Mouse (Mus musculus): ENCODE data around the gene Ceacam20. TPM values are rescaled to one million over a fixed set of nuclear protein-coding genes. Genes with fewer than 3 reads are reported as not detected.
A peak's percentile ranks its signal among the peaks of the same experiment; 100 is the strongest.

Gene Ceacam20
- polyA plus RNA-seq, 1 experiment from 2014 or later: not detected

DNA sequence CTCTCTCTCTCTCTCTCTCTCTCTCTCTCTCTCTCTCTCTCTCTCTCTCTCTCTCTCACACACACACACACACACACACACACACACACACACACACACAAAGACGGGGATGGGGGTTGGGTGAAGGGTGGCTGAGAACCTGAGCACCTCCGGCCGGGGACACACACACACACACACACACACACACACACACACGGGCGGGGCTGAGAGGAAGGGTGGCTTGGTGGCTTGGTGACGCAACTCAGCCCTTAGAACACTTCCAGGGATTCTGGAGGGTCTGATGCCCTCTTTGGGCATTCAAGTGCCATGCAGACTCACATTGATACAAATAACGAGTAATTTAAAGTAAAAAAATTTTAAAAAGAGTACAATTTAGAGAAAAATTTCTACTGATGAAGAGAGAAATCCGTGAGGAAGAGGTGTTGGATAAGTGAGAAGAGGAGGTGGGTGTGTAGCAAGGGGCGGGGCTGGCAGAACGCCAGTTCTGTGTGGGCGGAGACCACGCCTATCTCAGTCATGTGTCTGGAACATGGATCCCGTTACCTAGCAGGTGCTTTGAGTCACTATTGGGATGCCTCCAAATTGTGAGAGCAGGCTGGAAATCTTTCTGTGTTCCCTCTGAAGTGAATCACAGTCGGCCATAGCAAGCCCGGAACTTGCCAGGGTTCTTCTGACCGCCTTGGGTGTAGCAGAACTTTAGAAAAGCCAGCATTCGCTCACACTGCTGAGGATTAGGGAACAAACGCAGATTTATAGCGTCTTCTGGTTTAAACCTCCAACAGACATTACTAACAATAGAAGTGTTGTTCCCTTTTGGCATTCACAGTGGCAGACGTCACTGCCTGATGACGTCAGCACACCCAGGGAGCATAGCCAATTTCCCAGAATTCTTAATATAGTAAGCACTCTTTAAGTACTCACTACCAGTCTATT is 32.1 kb upstream of the Ceacam20 start:
- Histone ChIP-seq H3K27ac (peak overlapping the region; percentile 24; the same call in 1 of the 2 replicates), H3K4me1 (peaks cover 11% of the 10 kb centered on the region), H3K27me3 (peaks cover 12% of the 10 kb centered on the region), H3K9ac (no peak overlapping the region), H3K36me3 (no peaks in the 10 kb centered on the region), H3K9me3 (replicated peaks) (no peaks in the 10 kb centered on the region), H3K4me3 (replicated peaks) (peak overlapping the region; percentile 18; the same call in 1 of the 2 replicates), H3K4me2 (peak overlapping the region; percentile 49)
- 19% methylated on average over 21 of the region's 21 CpGs for WGBS
- ATAC-seq (replicated peaks; ENCODE audit: low FRiP score): peak; percentile 75

DNA sequence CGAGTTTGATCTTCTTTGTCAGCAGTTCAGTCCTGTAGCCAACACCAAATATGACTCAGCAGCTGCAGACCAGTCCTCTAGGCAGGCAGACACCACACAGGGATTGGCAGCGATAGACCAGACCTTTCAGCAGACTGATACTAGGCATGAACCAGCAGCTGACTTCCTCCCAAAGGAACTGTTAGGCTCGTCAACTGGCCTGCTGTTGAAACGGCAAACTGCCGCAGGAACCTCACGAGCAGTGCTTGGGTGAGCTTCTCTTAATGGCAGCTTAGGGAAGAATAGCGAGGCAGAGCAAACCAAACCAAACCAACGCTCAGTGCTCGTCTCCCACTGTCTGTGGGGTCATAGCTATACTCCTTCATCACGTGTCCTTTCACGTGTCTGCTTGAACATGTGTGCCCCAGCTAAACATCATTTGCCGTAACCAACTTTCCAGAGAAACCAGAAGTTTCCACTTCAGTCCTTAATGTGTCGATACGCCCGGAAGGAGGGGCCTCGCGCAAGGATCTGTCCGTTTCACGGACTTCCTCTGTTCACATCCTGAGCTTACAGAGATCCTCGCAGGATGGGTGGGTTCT is 30.0 kb upstream of the Ceacam20 start:
- no peak overlapping the region for H3K27ac ChIP-seq
- no peak for ATAC-seq (replicated peaks; ENCODE audit: low FRiP score)

DNA sequence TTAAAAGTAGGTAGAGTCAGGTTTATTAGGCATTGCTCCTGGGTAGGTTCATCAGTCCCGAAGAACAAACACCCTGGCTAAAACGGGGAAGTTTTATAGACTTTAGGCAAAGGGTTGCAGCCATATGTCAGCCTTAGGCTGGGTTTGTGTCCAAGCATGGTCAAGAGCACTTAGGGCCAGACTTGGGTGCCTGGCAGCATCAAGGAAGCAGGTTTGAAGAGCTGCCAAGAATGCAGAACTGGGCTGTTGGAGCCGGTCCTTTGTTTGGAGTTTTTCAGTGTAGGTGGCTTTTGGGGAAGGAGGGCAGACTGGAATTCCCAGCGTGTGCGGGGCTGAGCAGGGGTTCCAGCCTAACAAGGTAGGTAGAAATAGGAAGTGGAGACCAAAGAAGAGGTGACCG is 29.3 kb upstream of the Ceacam20 start:
- Histone ChIP-seq H3K4me2 (no peak overlapping the region), H3K27ac (no peak overlapping the region), H3K4me3 (replicated peaks) (no peak overlapping the region), H3K36me3 (no peaks in the 10 kb centered on the region), H3K27me3 (peaks cover 12% of the 10 kb centered on the region), H3K4me1 (peaks cover 16% of the 10 kb centered on the region), H3K9ac (no peak overlapping the region), H3K9me3 (replicated peaks) (no peaks in the 10 kb centered on the region)
- no peak for ATAC-seq (replicated peaks; ENCODE audit: low FRiP score)
- 65% methylated on average over 6 of the region's 6 CpGs for WGBS

More for the DNA sequence above, 30.0 kb upstream of the Ceacam20 start:
- Histone ChIP-seq H3K9ac (no peak overlapping the region), H3K9me3 (replicated peaks) (no peaks in the 10 kb centered on the region), H3K4me1 (peaks cover 16% of the 10 kb centered on the region), H3K36me3 (no peaks in the 10 kb centered on the region), H3K27me3 (peaks cover 12% of the 10 kb centered on the region), H3K4me3 (replicated peaks) (no peak overlapping the region), H3K4me2 (no peak overlapping the region)
- WGBS: 67% methylated on average over 20 of the region's 20 CpGs

DNA sequence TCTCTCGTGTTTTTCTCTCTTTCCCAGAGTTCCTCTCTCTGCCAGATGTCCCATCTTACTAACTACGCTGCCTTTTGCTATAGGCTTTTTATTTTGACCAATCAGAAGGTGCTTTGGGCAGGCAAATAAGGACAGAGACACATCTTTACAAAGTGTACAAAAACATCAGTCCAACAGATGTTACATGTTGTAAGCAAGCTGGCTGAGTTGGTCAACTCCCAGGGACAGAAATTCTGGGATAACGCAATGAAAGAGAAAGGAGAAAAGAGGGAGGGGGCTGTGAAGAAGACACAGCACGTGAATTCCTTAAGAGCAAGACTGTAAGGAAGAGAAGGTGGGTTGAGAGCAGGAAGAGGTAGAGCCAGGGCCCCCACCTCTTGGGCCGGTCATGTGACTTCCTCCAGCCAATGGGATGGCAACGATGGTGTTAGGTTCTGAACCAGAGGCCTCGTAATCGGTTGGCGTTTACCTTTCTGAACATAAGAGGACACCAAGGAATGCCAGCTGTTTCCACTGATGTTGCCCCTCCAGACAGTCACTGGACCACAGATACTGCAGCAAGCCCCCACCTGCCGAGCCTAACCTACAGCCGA is 27.9 kb upstream of the Ceacam20 start:
- H3K4me1 ChIP-seq: peaks cover 12% of the 10 kb centered on the region
- H3K36me3 ChIP-seq: no peaks in the 10 kb centered on the region
- H3K27me3 ChIP-seq: 0 out of 2 replicates have a peak, but pooled peaks cover 3% of the 10 kb centered on the region
- ATAC-seq (replicated peaks; ENCODE audit: low FRiP score): no peak
- no peaks in the 10 kb centered on the region for H3K9me3 ChIP-seq (replicated peaks)
- H3K27ac ChIP-seq: no peak overlapping the region
- H3K4me2 ChIP-seq: no peak overlapping the region
- WGBS: 83% methylated on average over 11 of the region's 11 CpGs
- H3K9ac ChIP-seq: no peak overlapping the region
- no peak overlapping the region for H3K4me3 ChIP-seq (replicated peaks)

DNA sequence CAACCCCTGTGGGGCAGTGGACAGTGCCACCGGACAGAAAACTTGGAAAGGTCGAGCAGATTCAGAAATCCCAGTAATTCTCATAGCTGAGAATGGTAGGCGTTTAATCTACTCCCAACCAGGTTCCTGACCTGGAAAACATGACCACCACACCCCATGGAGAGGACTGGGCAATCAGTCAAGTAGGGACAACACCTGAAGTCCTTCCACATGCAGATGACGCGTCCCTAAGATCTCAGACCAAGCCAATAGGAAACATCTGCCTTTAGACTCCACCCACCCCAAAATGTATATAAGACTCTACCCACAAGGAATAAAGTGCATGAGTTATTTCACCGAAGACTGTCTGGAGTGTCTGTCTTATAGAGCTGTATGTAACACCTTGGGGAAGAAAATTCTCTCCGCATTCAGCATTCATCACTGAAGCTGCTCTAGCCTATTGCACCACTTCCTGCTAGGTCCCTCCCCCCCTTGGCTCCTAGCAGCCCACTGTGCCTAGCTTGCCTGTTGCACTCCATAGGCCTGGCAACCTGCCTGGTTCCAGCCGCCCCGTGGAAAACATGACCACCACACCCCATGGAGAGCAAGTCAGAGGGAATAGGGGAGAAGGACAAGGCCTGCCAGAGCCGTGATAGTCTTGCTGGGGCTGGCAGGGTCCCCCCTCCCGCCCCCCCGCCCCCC is 25.5 kb upstream of the Ceacam20 start:
- Histone ChIP-seq H3K27me3 (no peaks in the 10 kb centered on the region), H3K4me1 (0 out of 2 replicates have a peak, but pooled peaks cover 4% of the 10 kb centered on the region), H3K4me2 (no peak overlapping the region), H3K9me3 (replicated peaks) (no peaks in the 10 kb centered on the region), H3K36me3 (no peaks in the 10 kb centered on the region), H3K4me3 (replicated peaks) (no peak overlapping the region), H3K9ac (no peak overlapping the region), H3K27ac (no peak overlapping the region)
- ATAC-seq (replicated peaks; ENCODE audit: low FRiP score): peak; percentile 69
- WGBS: 61% methylated on average over 10 of the region's 12 CpGs

DNA sequence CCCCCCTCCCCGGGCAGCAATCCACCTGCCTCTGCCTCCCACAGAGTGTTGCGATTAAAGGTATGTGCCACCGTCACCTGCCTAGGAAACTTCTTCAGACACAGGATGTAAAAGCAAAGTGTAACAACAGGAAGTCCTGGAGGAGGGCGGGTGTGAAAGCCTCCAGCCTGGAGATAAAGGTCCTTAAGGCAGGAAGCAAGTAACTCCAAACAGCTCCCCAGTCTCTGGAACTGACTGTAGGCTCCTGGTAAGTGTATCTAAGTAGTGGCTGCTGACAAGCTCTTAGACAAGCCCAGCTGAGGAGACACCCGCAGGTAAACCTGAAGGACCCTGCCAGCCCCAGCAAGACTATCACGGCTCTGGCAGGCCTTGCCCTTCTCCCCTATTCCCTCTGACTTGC is 25.0 kb upstream of the Ceacam20 start:
- WGBS: 16% methylated on average over 5 of the region's 6 CpGs
- H3K27ac ChIP-seq: peak overlapping the region; percentile 22; the same call in 1 of the 2 replicates
- no peaks in the 10 kb centered on the region for H3K9me3 ChIP-seq (replicated peaks)
- H3K36me3 ChIP-seq: no peaks in the 10 kb centered on the region
- no peaks in the 10 kb centered on the region for H3K27me3 ChIP-seq
- H3K4me1 ChIP-seq: 0 out of 2 replicates have a peak, but pooled peaks cover 4% of the 10 kb centered on the region
- H3K4me3 ChIP-seq (replicated peaks): no peak overlapping the region
- no peak overlapping the region for H3K4me2 ChIP-seq
- H3K9ac ChIP-seq: no peak overlapping the region
- no peak for ATAC-seq (replicated peaks; ENCODE audit: low FRiP score)

DNA sequence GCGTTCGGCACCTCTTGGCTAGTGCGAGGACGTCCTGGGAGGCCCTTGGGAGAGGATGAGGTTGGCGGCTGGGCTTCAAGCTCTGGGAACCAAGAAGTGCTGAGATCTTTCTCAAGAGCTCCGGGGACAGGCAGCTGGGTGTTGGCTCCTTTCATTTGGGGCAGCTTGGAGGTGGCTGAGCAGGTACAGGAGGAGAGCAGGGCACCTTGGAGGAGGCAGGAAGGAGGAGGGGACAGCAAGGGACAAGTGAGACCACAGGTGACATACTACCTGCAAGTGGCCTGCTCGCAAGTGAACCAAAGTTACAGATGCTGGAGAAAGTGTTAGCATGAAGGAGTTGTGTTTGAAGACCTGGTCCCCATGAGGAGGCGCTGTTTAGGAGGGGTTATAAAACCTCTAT is 20.5 kb upstream of the Ceacam20 start:
- Histone ChIP-seq H3K9ac (no peak overlapping the region), H3K4me1 (0 out of 2 replicates have a peak, but pooled peaks cover 3% of the 10 kb centered on the region), H3K4me3 (replicated peaks) (no peak overlapping the region), H3K27ac (no peak overlapping the region), H3K9me3 (replicated peaks) (no peaks in the 10 kb centered on the region), H3K4me2 (no peak overlapping the region), H3K36me3 (no peaks in the 10 kb centered on the region), H3K27me3 (no peaks in the 10 kb centered on the region)
- ATAC-seq (replicated peaks; ENCODE audit: low FRiP score): no peak
- WGBS: 90% methylated on average over 8 of the region's 8 CpGs

DNA sequence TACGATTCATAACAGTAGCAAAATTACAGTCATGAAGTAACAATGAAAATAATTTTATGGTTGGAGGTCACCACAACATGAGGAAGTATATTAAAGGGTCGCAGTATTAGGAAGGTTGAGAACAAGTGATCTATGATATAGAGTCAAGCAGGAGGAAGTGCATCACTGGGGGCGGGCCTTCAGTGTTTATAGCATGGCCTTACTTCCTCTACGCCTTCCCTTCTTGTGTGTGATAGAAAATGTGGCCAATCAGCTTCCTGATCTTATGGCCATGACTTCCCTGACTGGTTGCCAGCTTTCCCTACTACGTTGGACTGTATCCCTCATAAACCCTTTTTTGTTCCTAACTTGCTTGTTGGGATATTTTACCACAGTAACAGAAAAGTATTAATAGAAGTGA is 20.0 kb upstream of the Ceacam20 start:
- Histone ChIP-seq H3K9me3 (replicated peaks) (no peaks in the 10 kb centered on the region), H3K4me2 (no peak overlapping the region), H3K36me3 (no peaks in the 10 kb centered on the region), H3K27me3 (no peaks in the 10 kb centered on the region), H3K9ac (no peak overlapping the region), H3K27ac (no peak overlapping the region), H3K4me1 (no peaks in the 10 kb centered on the region), H3K4me3 (replicated peaks) (no peak overlapping the region)
- 85% methylated on average over 5 of the region's 5 CpGs for WGBS
- no peak for ATAC-seq (replicated peaks; ENCODE audit: low FRiP score)

DNA sequence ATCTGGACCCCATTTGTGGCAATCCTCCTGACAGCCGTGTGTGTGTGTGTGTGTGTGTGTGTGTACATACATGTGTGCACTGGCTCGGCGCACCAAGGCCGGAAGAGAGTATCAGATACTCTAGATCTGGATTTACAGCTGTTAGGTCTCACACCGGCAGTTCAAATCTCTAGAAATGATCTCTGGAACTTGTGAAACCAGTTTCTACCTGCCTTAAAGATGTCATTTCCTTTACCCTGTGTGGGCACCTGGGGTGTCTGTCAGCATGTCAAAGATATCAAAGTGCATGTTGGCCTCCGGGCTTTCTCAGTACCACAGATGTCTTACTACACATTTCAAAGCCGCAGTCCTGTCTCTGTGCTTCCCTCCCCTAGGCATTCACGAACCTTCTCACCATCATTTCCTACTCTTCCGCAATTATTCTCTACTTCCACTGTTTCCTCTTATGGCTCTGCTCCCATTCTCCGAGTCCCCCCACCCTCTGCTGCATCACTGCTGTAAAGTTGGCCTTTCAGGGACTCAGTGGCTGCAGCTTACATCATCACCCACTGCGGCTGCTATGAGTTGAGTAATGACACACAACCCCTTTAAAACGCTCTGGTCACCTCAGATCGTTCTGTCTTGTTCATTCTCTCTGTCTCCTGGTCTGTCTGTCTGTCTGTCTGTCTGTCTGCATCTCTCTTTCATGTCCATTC is 19.2 kb upstream of the Ceacam20 start:
- Histone ChIP-seq H3K4me2 (no peak overlapping the region), H3K9ac (no peak overlapping the region), H3K9me3 (replicated peaks) (no peaks in the 10 kb centered on the region), H3K27me3 (no peaks in the 10 kb centered on the region), H3K27ac (no peak overlapping the region), H3K4me3 (replicated peaks) (no peak overlapping the region), H3K36me3 (no peaks in the 10 kb centered on the region), H3K4me1 (0 out of 2 replicates have a peak, but pooled peaks cover 3% of the 10 kb centered on the region)
- WGBS: 80% methylated on average over 13 of the region's 13 CpGs
- ATAC-seq (replicated peaks; ENCODE audit: low FRiP score): no peak

DNA sequence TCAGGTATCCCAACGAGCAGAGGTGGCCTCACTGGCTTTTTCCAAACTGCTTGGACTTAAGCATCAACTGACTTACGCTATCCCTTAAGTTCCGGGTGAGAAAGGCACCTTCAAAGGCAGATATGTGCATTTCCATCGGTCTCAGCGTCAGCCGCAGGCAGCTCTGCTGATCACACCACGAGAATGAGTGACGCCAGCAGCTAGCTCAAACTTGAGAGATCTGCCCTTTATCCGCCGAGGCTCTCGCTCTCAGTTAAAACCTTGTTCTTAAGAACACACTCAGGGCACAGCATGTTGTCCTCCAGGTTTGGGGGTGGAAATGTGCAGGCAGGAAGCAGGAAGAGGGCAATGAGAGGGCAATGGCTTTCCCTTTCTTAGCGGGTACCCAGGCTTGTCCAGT is 16.3 kb upstream of the Ceacam20 start:
- 75% methylated on average over 12 of the region's 12 CpGs for WGBS
- Histone ChIP-seq H3K9ac (no peak overlapping the region), H3K4me1 (0 out of 2 replicates have a peak, but pooled peaks cover 12% of the 10 kb centered on the region), H3K27me3 (no peaks in the 10 kb centered on the region), H3K9me3 (replicated peaks) (no peaks in the 10 kb centered on the region), H3K36me3 (no peaks in the 10 kb centered on the region), H3K4me3 (replicated peaks) (no peak overlapping the region), H3K4me2 (no peak overlapping the region), H3K27ac (no peak overlapping the region)
- no peak for ATAC-seq (replicated peaks; ENCODE audit: low FRiP score)

DNA sequence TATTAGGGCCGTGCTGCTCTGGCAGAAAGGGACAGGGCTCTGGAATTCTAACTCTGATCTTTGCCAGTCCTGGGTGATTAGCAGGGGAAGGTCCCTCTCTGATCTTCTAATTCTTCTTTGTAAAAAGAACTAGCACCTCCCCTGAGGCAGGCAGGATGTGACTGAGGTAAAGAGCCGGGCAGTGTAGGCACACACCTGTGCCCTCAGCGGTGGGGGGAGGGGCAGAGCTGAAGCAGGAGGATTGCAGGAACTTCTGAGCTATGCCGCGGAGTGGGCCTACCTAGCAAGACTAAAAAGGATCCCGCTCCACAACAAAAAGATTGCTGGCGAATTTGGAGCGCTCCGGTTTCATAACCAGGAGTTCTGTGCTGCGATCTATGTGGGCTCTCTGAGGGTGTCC is 15.2 kb upstream of the Ceacam20 start:
- WGBS: 52% methylated on average over 10 of the region's 10 CpGs
- Histone ChIP-seq H3K4me1 (0 out of 2 replicates have a peak, but pooled peaks cover 12% of the 10 kb centered on the region), H3K27me3 (no peaks in the 10 kb centered on the region), H3K9ac (no peak overlapping the region), H3K4me2 (no peak overlapping the region), H3K4me3 (replicated peaks) (no peak overlapping the region), H3K36me3 (no peaks in the 10 kb centered on the region), H3K9me3 (replicated peaks) (no peaks in the 10 kb centered on the region), H3K27ac (no peak overlapping the region)
- ATAC-seq (replicated peaks; ENCODE audit: low FRiP score): no peak

All from kidney, embryonic 15.5 days (tissue).